Mouse (Mus musculus) embryonic fibroblast, embryonic 13.5 days (primary cell): ENCODE measurements around the gene Cltrn.

ENCODE experiments used
- CTCF ChIP-seq: IDR thresholded peaks from 2 replicates; pipeline ENCODE4 v1.5.1; 2011; ENCODE audit warnings: mild to moderate bottlenecking, control low read depth, low read length, moderate library complexity, borderline replicate concordance; ENCODE audit not compliant: insufficient read depth
- POLR2A ChIP-seq: IDR thresholded peaks from 2 replicates; pipeline ENCODE4 v1.6.1; 2011; ENCODE audit warnings: low read depth, mild to moderate bottlenecking, control low read depth, low read length, moderate library complexity

DNA sequence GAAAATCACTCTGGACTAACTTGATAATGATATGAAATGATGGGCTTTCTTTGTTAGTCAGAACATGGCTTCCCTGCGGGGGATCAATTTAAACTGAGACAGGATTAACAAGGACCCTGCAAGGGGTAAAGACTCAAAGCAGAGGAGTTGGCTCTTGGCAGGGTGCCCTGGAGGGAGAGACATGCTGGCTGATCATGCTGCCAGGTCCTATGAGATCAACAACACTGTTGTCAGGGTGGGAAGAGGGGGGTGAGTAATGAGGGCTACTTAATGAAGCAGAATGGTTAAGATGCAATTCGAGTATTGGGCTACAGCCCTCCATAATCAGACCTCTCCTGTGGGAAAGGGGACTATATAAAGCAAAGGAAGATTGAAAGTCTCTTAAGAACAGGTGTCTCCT lies 49.7 kb upstream of the Cltrn start:
- TF ChIP-seq CTCF (no peak), POLR2A (no peak)
